Mouse (Mus musculus) midbrain, embryonic 14.5 days (tissue): Measurements from ENCODE around the gene Prrc2b. TPM values are rescaled to one million over a fixed set of nuclear protein-coding genes. Genes with fewer than 3 reads are reported as not detected.
A peak's percentile ranks its signal among the peaks of the same experiment; 100 is the strongest.

ENCODE experiments used
- ATAC-seq: fragments of 200-750 bp; cut with Nextera tagmentation; 2 replicates; pipeline ENCODE4 v1.8.0; 2017; ENCODE audit warnings: moderate number of reproducible peaks, moderate library complexity; ENCODE audit not compliant: low FRiP score, low TSS enrichment
- DNase-seq: peaks from one replicate; pipeline ENCODE4 v3.0.0-alpha.2; 2015
- H3K27ac ChIP-seq: fragments of 300-500 bp; sonication (generic); replicated peaks from 2 replicates; pipeline ENCODE4 v1.5.1; 2014; ENCODE audit warnings: mild to moderate bottlenecking, low read depth, low read length, moderate library complexity
- H3K27me3 ChIP-seq: fragments of 300-500 bp; sonication (generic); 2 replicates; pipeline ENCODE4 v1.6.1; 2014; ENCODE audit warnings: low read length, control low read depth, mixed read lengths; ENCODE audit not compliant: control insufficient read depth, insufficient read depth
- H3K36me3 ChIP-seq: fragments of 300-500 bp; sonication (generic); 2 replicates; pipeline ENCODE4 v1.6.1; 2014; ENCODE audit warnings: low read length, control low read depth; ENCODE audit not compliant: control insufficient read depth, insufficient read depth
- H3K4me1 ChIP-seq: fragments of 300-500 bp; sonication (generic); 2 replicates; pipeline ENCODE4 v1.6.1; 2014; ENCODE audit warnings: mild to moderate bottlenecking, antibody characterized with exemption, low read length, control low read depth; ENCODE audit not compliant: control insufficient read depth, insufficient read depth
- H3K4me2 ChIP-seq: fragments of 300-500 bp; sonication (generic); 2 replicates; pipeline ENCODE4 v1.6.1; 2014; ENCODE audit warnings: mild to moderate bottlenecking, low read length, moderate library complexity
- H3K4me3 ChIP-seq: fragments of 300-500 bp; sonication (generic); replicated peaks from 2 replicates; pipeline ENCODE4 v1.5.1; 2014; ENCODE audit warnings: low read depth, low read length
- H3K9ac ChIP-seq: fragments of 300-500 bp; sonication (generic); replicated peaks from 2 replicates; pipeline ENCODE4 v1.6.1; 2014; ENCODE audit warnings: mild to moderate bottlenecking, low read length, moderate library complexity
- H3K9me3 ChIP-seq: fragments of 300-500 bp; sonication (generic); 2 replicates; pipeline ENCODE4 v1.6.1; 2016; ENCODE audit warnings: low read length, control low read depth, mixed read lengths; ENCODE audit not compliant: control insufficient read depth
- WGBS: fragments of 180-500 bp; shearing (Covaris S2); extraction: QIAGEN DNeasy Blood & Tissue Kit; methylation state at CpG from one replicate; pipeline ENCODE4 v1.1.7; 2014; 5-methylcytosine and 5-hydroxymethylcytosine counted together
- polyA plus RNA-seq: library from polyadenylated mRNA; unstranded; fragments of >200 nt; fragmentation: Nextera tagmentation; extraction: Ambion mirVana; gene quantifications from 2 replicates; pipeline ENCODE4 v1.2.1, GENCODE M21; 2014

The Prrc2b gene
- polyA plus RNA-seq, 1 experiment from 2014 or later, result 121 TPM

DNA sequence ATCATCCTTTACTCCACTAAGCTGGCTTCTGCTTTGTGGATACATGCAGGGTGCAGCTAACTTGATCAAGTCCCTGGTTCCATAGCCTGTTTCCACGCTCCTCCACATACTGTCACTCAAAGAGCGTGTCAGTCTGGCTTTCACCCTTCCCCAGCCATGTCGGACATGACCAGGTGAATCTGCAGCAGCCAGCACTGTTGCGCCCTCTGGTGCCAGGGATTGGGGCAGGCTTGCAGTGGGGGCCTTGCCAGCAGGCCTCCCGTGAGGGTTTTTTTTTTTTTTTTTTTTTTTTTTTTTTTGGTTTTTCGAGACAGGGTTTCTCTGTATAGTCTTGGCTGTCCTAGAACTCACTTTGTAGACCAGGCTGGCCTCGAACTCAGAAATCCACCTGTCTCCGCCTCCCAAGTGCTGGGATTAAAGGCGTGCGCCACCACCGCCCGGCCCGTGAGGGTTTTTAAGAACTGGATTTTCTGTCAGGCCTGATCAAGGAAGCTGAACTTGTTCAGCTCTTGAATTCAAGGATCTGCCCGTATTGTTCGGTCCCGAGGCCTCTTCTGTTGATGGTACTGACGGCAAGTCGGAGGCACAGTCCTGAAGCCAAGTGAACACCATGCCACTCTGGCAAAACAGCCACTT, 41.1 kb downstream of the Prrc2b start:
- WGBS, result 83% methylated on average over 16 of the region's 18 CpGs
- no peaks in the 10 kb centered on the region for H3K27me3 ChIP-seq

DNA sequence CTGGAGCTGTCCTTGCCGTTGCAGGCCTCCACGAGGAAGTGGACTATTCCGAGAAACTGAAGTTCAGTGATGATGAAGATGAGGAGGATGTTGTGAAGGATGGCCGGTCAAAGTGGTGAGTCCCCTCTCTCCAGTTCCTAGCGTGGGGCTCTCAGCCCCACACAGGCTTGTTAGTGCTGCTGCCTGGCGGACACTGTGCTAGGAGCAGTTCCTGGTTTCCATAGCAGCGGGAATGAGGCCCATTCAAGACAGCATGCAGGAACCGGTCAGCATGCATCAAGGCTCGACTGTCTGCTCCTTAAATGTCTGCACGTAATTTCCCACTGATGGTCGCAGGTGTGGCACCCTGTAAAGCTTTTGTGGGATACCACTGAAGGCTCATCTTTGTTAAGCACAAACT, 48.1 kb downstream of the Prrc2b start:
- Histone ChIP-seq H3K9ac (no peak overlapping the region), H3K27me3 (no peaks in the 10 kb centered on the region), H3K9me3 (no peaks in the 10 kb centered on the region), H3K4me3 (no peak overlapping the region), H3K4me1 (no peaks in the 10 kb centered on the region), H3K4me2 (no peak overlapping the region), H3K27ac (no peak overlapping the region), H3K36me3 (peaks cover 100% of the 10 kb centered on the region)
- WGBS, result 71% methylated on average over 11 of the region's 11 CpGs
- DNase-seq (no peak), ATAC-seq (no peak)

More for the DNA sequence above, 41.1 kb downstream of the Prrc2b start:
- no peak for ATAC-seq
- Histone ChIP-seq H3K36me3 (peaks cover 86% of the 10 kb centered on the region), H3K9me3 (no peaks in the 10 kb centered on the region), H3K4me1 (no peaks in the 10 kb centered on the region), H3K9ac (no peak overlapping the region), H3K27ac (no peak overlapping the region), H3K4me2 (no peak overlapping the region), H3K4me3 (no peak overlapping the region)
- DNase-seq, result peak; percentile 59

DNA sequence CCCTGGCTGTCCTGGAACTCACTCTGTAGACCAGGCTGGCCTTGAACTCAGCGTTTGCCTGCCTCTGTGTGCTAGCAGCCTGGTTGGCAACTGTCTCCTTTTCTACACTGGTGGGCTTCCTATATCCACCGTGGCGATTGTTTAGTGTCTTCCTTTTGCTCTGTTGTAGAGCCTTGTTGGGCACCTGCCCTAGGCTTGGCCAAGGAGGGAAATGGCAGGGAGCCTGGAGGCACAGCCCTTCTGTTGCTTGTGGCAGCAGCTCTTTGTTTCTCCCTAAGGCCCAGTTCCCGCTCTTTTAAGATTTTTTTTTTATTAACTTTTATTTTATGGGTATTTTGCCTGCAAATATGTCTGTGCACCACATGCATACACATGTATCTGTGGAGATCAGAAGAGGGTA, 49.2 kb downstream of the Prrc2b start:
- 88% methylated on average over 4 of the region's 4 CpGs for WGBS
- no peak for ATAC-seq
- Histone ChIP-seq H3K4me2 (no peak overlapping the region), H3K9ac (no peak overlapping the region), H3K27ac (no peak overlapping the region), H3K4me3 (no peak overlapping the region), H3K4me1 (no peaks in the 10 kb centered on the region), H3K36me3 (peaks cover 100% of the 10 kb centered on the region), H3K9me3 (no peaks in the 10 kb centered on the region), H3K27me3 (no peaks in the 10 kb centered on the region)
- DNase-seq, result no peak

DNA sequence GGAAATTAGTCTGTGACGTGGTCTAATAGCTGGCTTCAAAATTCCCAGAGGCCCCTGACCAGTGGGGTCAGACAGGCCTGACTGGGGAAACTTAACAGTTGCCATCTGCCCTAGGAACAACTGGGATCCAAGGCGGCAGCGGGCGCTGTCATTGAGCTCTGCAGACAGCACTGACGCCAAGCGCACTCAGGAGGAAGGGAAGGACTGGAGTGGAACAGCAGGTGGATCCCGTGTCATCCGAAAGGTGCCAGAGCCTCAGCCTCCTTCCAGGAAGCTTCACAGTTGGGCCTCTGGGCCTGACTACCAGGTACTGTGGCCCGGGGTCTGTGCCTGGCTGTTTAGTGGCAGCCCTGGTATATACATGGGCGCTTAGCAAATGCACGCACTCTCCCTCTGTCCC, 49.8 kb downstream of the Prrc2b start:
- no peak for DNase-seq
- Histone ChIP-seq H3K27me3 (no peaks in the 10 kb centered on the region), H3K9ac (no peak overlapping the region), H3K9me3 (no peaks in the 10 kb centered on the region), H3K4me3 (no peak overlapping the region), H3K4me1 (no peaks in the 10 kb centered on the region), H3K27ac (0 out of 2 replicates have a peak overlapping the region, but pooled peaks have one; percentile 45), H3K36me3 (peaks cover 100% of the 10 kb centered on the region), H3K4me2 (no peak overlapping the region)
- no peak for ATAC-seq
- WGBS, result 88% methylated on average over 11 of the region's 11 CpGs

DNA sequence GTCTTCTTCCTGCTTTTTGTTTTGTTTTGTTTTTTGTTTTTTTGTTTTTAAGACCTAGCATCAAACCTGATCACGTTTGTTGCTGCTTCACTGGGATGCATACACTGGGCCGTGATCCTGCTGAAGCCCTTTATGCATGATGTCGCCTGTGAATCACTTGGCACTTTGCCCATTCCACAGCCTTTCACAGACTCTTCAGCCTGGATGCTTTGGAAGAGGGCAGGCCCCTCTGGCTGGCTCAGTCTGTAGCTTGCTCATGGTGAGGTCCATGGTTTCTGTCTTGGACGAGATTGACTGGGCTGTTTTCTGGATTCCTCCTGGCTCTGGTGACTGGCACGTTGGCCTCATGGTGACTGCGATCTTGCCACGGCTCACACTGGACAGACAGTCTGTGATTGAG, 50.6 kb downstream of the Prrc2b start:
- 61% methylated on average over 7 of the region's 7 CpGs for WGBS
- ATAC-seq (no peak; the same call in 1 of the 2 replicates), DNase-seq (peak; percentile 75)
- Histone ChIP-seq H3K36me3 (peaks cover 100% of the 10 kb centered on the region), H3K9me3 (no peaks in the 10 kb centered on the region), H3K27ac (peak overlapping the region; percentile 45; the same call in 1 of the 2 replicates), H3K4me2 (no peak overlapping the region), H3K27me3 (no peaks in the 10 kb centered on the region), H3K9ac (no peak overlapping the region), H3K4me1 (no peaks in the 10 kb centered on the region), H3K4me3 (no peak overlapping the region)

DNA sequence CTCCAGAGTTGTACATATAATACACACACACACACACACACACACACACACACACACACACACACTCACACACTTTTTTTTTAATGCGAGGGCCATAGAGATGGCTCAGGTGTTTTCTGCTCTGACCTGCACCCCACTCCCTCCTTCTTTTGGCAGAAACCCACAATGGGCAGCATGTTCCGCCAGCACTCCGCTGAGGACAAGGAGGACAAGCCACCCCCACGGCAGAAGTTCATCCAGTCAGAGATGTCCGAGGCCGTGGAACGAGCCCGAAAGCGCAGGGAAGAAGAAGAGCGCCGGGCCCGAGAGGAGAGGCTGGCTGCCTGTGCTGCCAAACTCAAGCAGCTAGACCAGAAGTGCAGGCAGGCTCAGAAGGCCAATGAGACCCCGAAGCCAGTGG, 53.0 kb downstream of the Prrc2b start:
- WGBS, result 96% methylated on average over 13 of the region's 13 CpGs
- Histone ChIP-seq H3K4me1 (no peaks in the 10 kb centered on the region), H3K27ac (no peak overlapping the region), H3K9ac (no peak overlapping the region), H3K27me3 (no peaks in the 10 kb centered on the region), H3K36me3 (peaks cover 100% of the 10 kb centered on the region), H3K9me3 (no peaks in the 10 kb centered on the region), H3K4me3 (no peak overlapping the region), H3K4me2 (no peak overlapping the region)
- DNase-seq (no peak), ATAC-seq (no peak)

DNA sequence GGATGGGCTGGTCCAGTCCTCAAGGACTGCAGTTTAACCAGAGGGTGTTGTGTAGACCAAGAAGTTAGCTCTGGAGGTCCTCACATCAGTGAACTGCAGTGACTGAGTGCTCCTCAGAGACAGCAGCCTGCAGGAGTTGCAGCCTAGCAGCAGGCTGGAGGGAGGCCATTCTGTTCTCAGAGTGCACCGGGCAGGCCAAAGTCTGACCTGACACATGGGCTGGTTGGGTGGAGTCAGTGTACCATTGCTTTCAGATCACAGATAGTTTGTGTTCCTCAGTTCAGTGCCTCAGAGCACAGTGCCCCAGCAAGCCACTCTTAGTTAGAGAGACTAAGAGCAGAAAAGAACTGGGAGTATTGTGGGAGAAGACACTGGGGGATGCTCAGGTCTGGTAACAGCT, 56.8 kb downstream of the Prrc2b start:
- DNase-seq (no peak), ATAC-seq (no peak)
- 100% methylated on average over 1 of the region's 1 CpGs for WGBS
- H3K4me3 ChIP-seq, result no peak overlapping the region
- no peaks in the 10 kb centered on the region for H3K27me3 ChIP-seq
- H3K4me2 ChIP-seq, result no peak overlapping the region
- H3K4me1 ChIP-seq, result no peaks in the 10 kb centered on the region
- H3K9me3 ChIP-seq, result no peaks in the 10 kb centered on the region
- no peak overlapping the region for H3K27ac ChIP-seq
- no peak overlapping the region for H3K9ac ChIP-seq
- H3K36me3 ChIP-seq, result peaks cover 100% of the 10 kb centered on the region

DNA sequence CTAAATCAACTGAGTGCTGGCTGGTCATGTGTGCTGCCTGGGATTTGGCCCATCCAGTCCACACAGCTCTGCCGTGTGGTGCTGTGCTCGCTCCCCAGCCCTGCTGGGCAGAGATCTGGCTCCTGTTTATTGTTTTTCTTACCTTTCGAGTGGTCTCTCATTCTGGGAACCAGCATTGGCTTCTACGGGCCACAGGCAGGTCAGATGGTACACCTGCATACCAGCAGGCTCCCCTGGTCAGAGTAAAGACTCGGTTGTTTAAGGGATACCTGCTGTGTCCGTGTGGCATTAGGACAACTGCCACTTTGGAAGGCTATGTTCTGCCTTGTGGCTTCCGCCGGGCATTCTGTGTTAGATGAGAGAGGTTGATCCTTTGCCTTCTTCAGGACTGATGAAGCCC, 60.8 kb downstream of the Prrc2b start:
- no peaks in the 10 kb centered on the region for H3K4me1 ChIP-seq
- no peaks in the 10 kb centered on the region for H3K27me3 ChIP-seq
- no peak overlapping the region for H3K4me3 ChIP-seq
- H3K9ac ChIP-seq, result no peak overlapping the region
- no peaks in the 10 kb centered on the region for H3K9me3 ChIP-seq
- H3K4me2 ChIP-seq, result no peak overlapping the region
- H3K27ac ChIP-seq, result no peak overlapping the region
- WGBS, result 92% methylated on average over 8 of the region's 8 CpGs
- DNase-seq (no peak), ATAC-seq (no peak)
- H3K36me3 ChIP-seq, result peaks cover 100% of the 10 kb centered on the region

DNA sequence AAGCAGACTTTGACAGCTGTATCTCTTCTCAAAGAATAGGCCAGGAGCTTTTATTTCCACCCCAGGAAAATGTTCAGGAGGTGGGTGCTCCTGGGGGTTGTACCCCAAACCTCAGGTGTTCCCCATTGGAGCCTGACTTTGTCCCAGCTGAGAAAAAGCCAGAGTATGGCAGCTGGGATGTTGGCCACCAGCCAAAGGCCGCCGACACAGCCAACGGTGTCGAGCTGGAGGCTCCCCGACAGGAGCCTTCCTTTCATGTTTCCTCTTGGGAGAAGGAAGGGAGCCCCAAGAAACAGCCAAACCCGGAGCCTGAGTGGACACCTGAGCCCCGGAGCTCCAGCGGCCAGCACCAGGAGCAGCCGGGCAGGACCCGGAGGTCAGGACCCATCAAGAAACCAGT, 62.1 kb downstream of the Prrc2b start:
- H3K27ac ChIP-seq, result peak overlapping the region; percentile 41
- no peaks in the 10 kb centered on the region for H3K9me3 ChIP-seq
- peaks cover 100% of the 10 kb centered on the region for H3K36me3 ChIP-seq
- H3K4me1 ChIP-seq, result no peaks in the 10 kb centered on the region
- H3K9ac ChIP-seq, result no peak overlapping the region
- peak; percentile 26 for DNase-seq
- 75% methylated on average over 10 of the region's 10 CpGs for WGBS
- no peak overlapping the region for H3K4me3 ChIP-seq
- no peaks in the 10 kb centered on the region for H3K27me3 ChIP-seq
- no peak for ATAC-seq
- no peak overlapping the region for H3K4me2 ChIP-seq
